Mouse (Mus musculus): ENCODE data around the gene Susd1. TPM values are rescaled to one million over a fixed set of nuclear protein-coding genes. Genes with fewer than 3 reads are reported as not detected.
A peak's percentile ranks its signal among the peaks of the same experiment; 100 is the strongest.

Susd1 gene
- polyA plus RNA-seq, 1 experiment: 21.3 TPM

- 75% methylated on average over 8 of the region's 8 CpGs for WGBS
- Histone ChIP-seq H3K27ac (ENCODE audit: control insufficient read depth, insufficient read depth, low read depth, low read length, poor library complexity) (no peak overlapping the region), H3K4me3 (replicated peaks; ENCODE audit: control insufficient read depth, low read depth, low read length) (no peak overlapping the region), H3K4me1 (ENCODE audit: control insufficient read depth, insufficient read depth, low read length) (peaks cover 2% of the 10 kb centered on the region; the same call in 1 of the 2 replicates)
- no peak for TF ChIP-seq POLR2A (IDR thresholded peaks at IDR 0.05; ENCODE audit: borderline replicate concordance, control insufficient read depth, low read depth, low read length)
- no peak for TF ChIP-seq CTCF (IDR thresholded peaks at IDR 0.05; ENCODE audit: control insufficient read depth, insufficient read depth, low read length)
Observed at GRCm38 (mm10) chr4:59359921-59360320, 78.5 kb downstream of the Susd1 start.

- H3K4me3 ChIP-seq (replicated peaks; ENCODE audit: control insufficient read depth, low read depth, low read length): no peak overlapping the region
- TF ChIP-seq POLR2A (IDR thresholded peaks at IDR 0.05; ENCODE audit: borderline replicate concordance, control insufficient read depth, low read depth, low read length) (no peak), CTCF (IDR thresholded peaks at IDR 0.05; ENCODE audit: control insufficient read depth, insufficient read depth, low read length) (no peak)
- 0 out of 2 replicates have a peak overlapping the region, but pooled peaks have one; percentile 21 for H3K27ac ChIP-seq (ENCODE audit: control insufficient read depth, insufficient read depth, low read depth, low read length, poor library complexity)
- peaks cover 2% of the 10 kb centered on the region; the same call in 1 of the 2 replicates for H3K4me1 ChIP-seq (ENCODE audit: control insufficient read depth, insufficient read depth, low read length)
- WGBS: 84% methylated on average over 10 of the region's 10 CpGs
Observed at GRCm38 (mm10) chr4:59358960-59359359, 79.5 kb downstream of the Susd1 start.

- no peak overlapping the region for H3K4me3 ChIP-seq (replicated peaks; ENCODE audit: control insufficient read depth, low read depth, low read length)
- TF ChIP-seq POLR2A (IDR thresholded peaks at IDR 0.05; ENCODE audit: borderline replicate concordance, control insufficient read depth, low read depth, low read length): no peak
- no peak for TF ChIP-seq CTCF (IDR thresholded peaks at IDR 0.05; ENCODE audit: control insufficient read depth, insufficient read depth, low read length)
- WGBS: 78% methylated on average over 1 of the region's 1 CpGs
- no peaks in the 10 kb centered on the region; the same call in 1 of the 2 replicates for H3K4me1 ChIP-seq (ENCODE audit: control insufficient read depth, insufficient read depth, low read length)
- H3K27ac ChIP-seq (ENCODE audit: control insufficient read depth, insufficient read depth, low read depth, low read length, poor library complexity): no peak overlapping the region
Observed at GRCm38 (mm10) chr4:59355421-59355820, 83.0 kb downstream of the Susd1 start.

- H3K4me1 ChIP-seq (ENCODE audit: control insufficient read depth, insufficient read depth, low read length): no peaks in the 10 kb centered on the region
- WGBS: 71% methylated on average over 3 of the region's 3 CpGs
- TF ChIP-seq CTCF (IDR thresholded peaks at IDR 0.05; ENCODE audit: control insufficient read depth, insufficient read depth, low read length): no peak
- TF ChIP-seq POLR2A (IDR thresholded peaks at IDR 0.05; ENCODE audit: borderline replicate concordance, control insufficient read depth, low read depth, low read length): no peak
- no peak overlapping the region for H3K4me3 ChIP-seq (replicated peaks; ENCODE audit: control insufficient read depth, low read depth, low read length)
- H3K27ac ChIP-seq (ENCODE audit: control insufficient read depth, insufficient read depth, low read depth, low read length, poor library complexity): no peak overlapping the region
Observed at GRCm38 (mm10) chr4:59354666-59355065, 83.8 kb downstream of the Susd1 start.

GRCm38 (mm10) chr4:59351938-59352337 is 86.5 kb downstream of the Susd1 start:
- 59% methylated on average over 7 of the region's 7 CpGs for whole genome bisulfite sequencing
- no peaks in the 10 kb centered on the region for H3K4me1 ChIP-seq (ENCODE audit: control insufficient read depth, insufficient read depth, low read length)
- H3K4me3 ChIP-seq (replicated peaks; ENCODE audit: control insufficient read depth, low read depth, low read length): no peak overlapping the region
- peak overlapping the region; percentile 22; the same call in 1 of the 2 replicates for H3K27ac ChIP-seq (ENCODE audit: control insufficient read depth, insufficient read depth, low read depth, low read length, poor library complexity)
- TF ChIP-seq POLR2A (IDR thresholded peaks at IDR 0.05; ENCODE audit: borderline replicate concordance, control insufficient read depth, low read depth, low read length): no peak
- TF ChIP-seq CTCF (IDR thresholded peaks at IDR 0.05; ENCODE audit: control insufficient read depth, insufficient read depth, low read length): no peak

- Histone ChIP-seq H3K4me1 (ENCODE audit: control insufficient read depth, insufficient read depth, low read length) (no peaks in the 10 kb centered on the region), H3K27ac (ENCODE audit: control insufficient read depth, insufficient read depth, low read depth, low read length, poor library complexity) (no peak overlapping the region), H3K4me3 (replicated peaks; ENCODE audit: control insufficient read depth, low read depth, low read length) (no peak overlapping the region)
- TF ChIP-seq POLR2A (IDR thresholded peaks at IDR 0.05; ENCODE audit: borderline replicate concordance, control insufficient read depth, low read depth, low read length) (no peak), CTCF (IDR thresholded peaks at IDR 0.05; ENCODE audit: control insufficient read depth, insufficient read depth, low read length) (no peak)
- 93% methylated on average over 2 of the region's 2 CpGs for WGBS
Observed at GRCm38 (mm10) chr4:59350354-59350753, 88.1 kb downstream of the Susd1 start.

- TF ChIP-seq CTCF (IDR thresholded peaks at IDR 0.05; ENCODE audit: control insufficient read depth, insufficient read depth, low read length): no peak
- no peak for TF ChIP-seq POLR2A (IDR thresholded peaks at IDR 0.05; ENCODE audit: borderline replicate concordance, control insufficient read depth, low read depth, low read length)
Observed at GRCm38 (mm10) chr4:59349425-59350185, 88.8 kb downstream of the Susd1 start.

GRCm38 (mm10) chr4:59340714-59341113 is 97.7 kb downstream of the Susd1 start:
- WGBS: 1% methylated on average over 3 of the region's 3 CpGs

More at GRCm38 (mm10) chr4:59349425-59350185, 88.8 kb downstream of the Susd1 start:
- WGBS: 64% methylated on average over 7 of the region's 7 CpGs
- H3K4me3 ChIP-seq (replicated peaks; ENCODE audit: control insufficient read depth, low read depth, low read length): no peak overlapping the region
- H3K27ac ChIP-seq (ENCODE audit: control insufficient read depth, insufficient read depth, low read depth, low read length, poor library complexity): no peak overlapping the region
- no peaks in the 10 kb centered on the region for H3K4me1 ChIP-seq (ENCODE audit: control insufficient read depth, insufficient read depth, low read length)

More at GRCm38 (mm10) chr4:59340714-59341113, 97.7 kb downstream of the Susd1 start:
- Histone ChIP-seq H3K4me1 (ENCODE audit: control insufficient read depth, insufficient read depth, low read length) (peaks cover 2% of the 10 kb centered on the region; the same call in 1 of the 2 replicates), H3K27ac (ENCODE audit: control insufficient read depth, insufficient read depth, low read depth, low read length, poor library complexity) (no peak overlapping the region), H3K4me3 (replicated peaks; ENCODE audit: control insufficient read depth, low read depth, low read length) (no peak overlapping the region)
- TF ChIP-seq POLR2A (IDR thresholded peaks at IDR 0.05; ENCODE audit: borderline replicate concordance, control insufficient read depth, low read depth, low read length): no peak
- peak; percentile 98 for TF ChIP-seq CTCF (IDR thresholded peaks at IDR 0.05; ENCODE audit: control insufficient read depth, insufficient read depth, low read length)
